Mouse (Mus musculus): ENCODE measurements at regions not wholly inside any gene's neighbourhood (a gene's known extent, or its start where the extent isn't known, plus 50 kb on each side); places are given as distances from the start of the nearest gene placed in this dataset.
A peak's percentile ranks its signal among the peaks of the same experiment; 100 is the strongest.

- TF ChIP-seq CTCF (IDR thresholded peaks at IDR 0.05; ENCODE audit: borderline replicate concordance, extremely low read depth, insufficient read depth, insufficient read length) (no peak), POLR2A (IDR thresholded peaks at IDR 0.05; ENCODE audit: borderline replicate concordance, extremely low read depth, insufficient read depth, insufficient read length, poor library complexity, severe bottlenecking) (no peak)
Measured at GRCm38 (mm10) chr7:138051696-138052095, 345.8 kb downstream of the Tcerg1l start.

GRCm38 (mm10) chr7:138054756-138055155 lies 342.8 kb downstream of the Tcerg1l start:
- no peak for DNase-seq (ENCODE audit: low read depth)
- TF ChIP-seq POLR2A (IDR thresholded peaks at IDR 0.05; ENCODE audit: borderline replicate concordance, extremely low read depth, insufficient read depth, insufficient read length, poor library complexity, severe bottlenecking) (no peak), CTCF (IDR thresholded peaks at IDR 0.05; ENCODE audit: borderline replicate concordance, extremely low read depth, insufficient read depth, insufficient read length) (no peak)

More at GRCm38 (mm10) chr7:138051696-138052095, 345.8 kb downstream of the Tcerg1l start:
- no peak for DNase-seq (ENCODE audit: low read depth)

- DNase-seq (ENCODE audit: low read depth): peak; percentile 15
- no peak for TF ChIP-seq CTCF (IDR thresholded peaks at IDR 0.05; ENCODE audit: borderline replicate concordance, extremely low read depth, insufficient read depth, insufficient read length)
- no peak for TF ChIP-seq POLR2A (IDR thresholded peaks at IDR 0.05; ENCODE audit: borderline replicate concordance, extremely low read depth, insufficient read depth, insufficient read length, poor library complexity, severe bottlenecking)
Measured at GRCm38 (mm10) chr7:138061116-138061515, 336.4 kb downstream of the Tcerg1l start.

- TF ChIP-seq POLR2A (IDR thresholded peaks at IDR 0.05; ENCODE audit: borderline replicate concordance, extremely low read depth, insufficient read depth, insufficient read length, poor library complexity, severe bottlenecking): no peak
- TF ChIP-seq CTCF (IDR thresholded peaks at IDR 0.05; ENCODE audit: borderline replicate concordance, extremely low read depth, insufficient read depth, insufficient read length): no peak
- DNase-seq (ENCODE audit: low read depth): no peak
Measured at GRCm38 (mm10) chr7:138066921-138067320, 330.6 kb downstream of the Tcerg1l start.

GRCm38 (mm10) chr7:138075231-138075630 lies 322.3 kb downstream of the Tcerg1l start:
- TF ChIP-seq CTCF (IDR thresholded peaks at IDR 0.05; ENCODE audit: borderline replicate concordance, extremely low read depth, insufficient read depth, insufficient read length) (no peak), POLR2A (IDR thresholded peaks at IDR 0.05; ENCODE audit: borderline replicate concordance, extremely low read depth, insufficient read depth, insufficient read length, poor library complexity, severe bottlenecking) (no peak)
- peak; percentile 53 for DNase-seq (ENCODE audit: low read depth)

- no peak for TF ChIP-seq POLR2A (IDR thresholded peaks at IDR 0.05; ENCODE audit: borderline replicate concordance, extremely low read depth, insufficient read depth, insufficient read length, poor library complexity, severe bottlenecking)
- peak; percentile 92 for TF ChIP-seq CTCF (IDR thresholded peaks at IDR 0.05; ENCODE audit: borderline replicate concordance, extremely low read depth, insufficient read depth, insufficient read length)
- DNase-seq (ENCODE audit: low read depth): peak; percentile 89
Measured at GRCm38 (mm10) chr7:138083980-138084379, 313.6 kb downstream of the Tcerg1l start.

GRCm38 (mm10) chr7:138107471-138108210 lies 289.9 kb downstream of the Tcerg1l start:
- TF ChIP-seq POLR2A (IDR thresholded peaks at IDR 0.05; ENCODE audit: borderline replicate concordance, extremely low read depth, insufficient read depth, insufficient read length, poor library complexity, severe bottlenecking): no peak
- no peak for TF ChIP-seq CTCF (IDR thresholded peaks at IDR 0.05; ENCODE audit: borderline replicate concordance, extremely low read depth, insufficient read depth, insufficient read length)
- no peak for DNase-seq (ENCODE audit: low read depth)

GRCm38 (mm10) chr7:138121497-138121896 lies 276.0 kb downstream of the Tcerg1l start:
- DNase-seq (ENCODE audit: low read depth): peak; percentile 74
- no peak for TF ChIP-seq CTCF (IDR thresholded peaks at IDR 0.05; ENCODE audit: borderline replicate concordance, extremely low read depth, insufficient read depth, insufficient read length)
- TF ChIP-seq POLR2A (IDR thresholded peaks at IDR 0.05; ENCODE audit: borderline replicate concordance, extremely low read depth, insufficient read depth, insufficient read length, poor library complexity, severe bottlenecking): no peak

- peak; percentile 39 for DNase-seq (ENCODE audit: low read depth)
- TF ChIP-seq CTCF (IDR thresholded peaks at IDR 0.05; ENCODE audit: borderline replicate concordance, extremely low read depth, insufficient read depth, insufficient read length): no peak
- TF ChIP-seq POLR2A (IDR thresholded peaks at IDR 0.05; ENCODE audit: borderline replicate concordance, extremely low read depth, insufficient read depth, insufficient read length, poor library complexity, severe bottlenecking): no peak
Measured at GRCm38 (mm10) chr7:138129701-138130100, 267.8 kb downstream of the Tcerg1l start.

- DNase-seq (ENCODE audit: low read depth): no peak
- no peak for TF ChIP-seq POLR2A (IDR thresholded peaks at IDR 0.05; ENCODE audit: borderline replicate concordance, extremely low read depth, insufficient read depth, insufficient read length, poor library complexity, severe bottlenecking)
- TF ChIP-seq CTCF (IDR thresholded peaks at IDR 0.05; ENCODE audit: borderline replicate concordance, extremely low read depth, insufficient read depth, insufficient read length): no peak
Measured at GRCm38 (mm10) chr7:138133427-138133826, 264.1 kb downstream of the Tcerg1l start.

GRCm38 (mm10) chr7:138137934-138138333 lies 259.6 kb downstream of the Tcerg1l start:
- TF ChIP-seq POLR2A (IDR thresholded peaks at IDR 0.05; ENCODE audit: borderline replicate concordance, extremely low read depth, insufficient read depth, insufficient read length, poor library complexity, severe bottlenecking) (no peak), CTCF (IDR thresholded peaks at IDR 0.05; ENCODE audit: borderline replicate concordance, extremely low read depth, insufficient read depth, insufficient read length) (no peak)
- peak; percentile 48 for DNase-seq (ENCODE audit: low read depth)

GRCm38 (mm10) chr7:138139766-138140165 lies 257.8 kb downstream of the Tcerg1l start:
- peak; percentile 15 for DNase-seq (ENCODE audit: low read depth)
- TF ChIP-seq POLR2A (IDR thresholded peaks at IDR 0.05; ENCODE audit: borderline replicate concordance, extremely low read depth, insufficient read depth, insufficient read length, poor library complexity, severe bottlenecking) (no peak), CTCF (IDR thresholded peaks at IDR 0.05; ENCODE audit: borderline replicate concordance, extremely low read depth, insufficient read depth, insufficient read length) (no peak)

All from brain, embryonic 14.5 days (tissue).